Mouse (Mus musculus) ES-Bruce4 (cell line): ENCODE data around the gene Zbtb12.
"Not testable (repeated sequence)": the region's sequence is repeated elsewhere in the genome, so short reads cannot be mapped to it uniquely, and the experiment has no call there.

Experiments used
- CTCF ChIP-seq: IDR thresholded peaks from one replicate; pipeline ENCODE4 v1.8.1; 2011; ENCODE audit warnings: low read depth, low read length
- EP300 ChIP-seq: IDR thresholded peaks from 2 replicates; pipeline ENCODE4 v1.6.1; 2011; ENCODE audit warnings: low read depth, low read length; ENCODE audit not compliant: insufficient read depth
- POLR2A ChIP-seq: IDR thresholded peaks from one replicate; pipeline ENCODE4 v1.8.1; 2011; ENCODE audit warnings: low read length; ENCODE audit not compliant: insufficient read depth

DNA sequence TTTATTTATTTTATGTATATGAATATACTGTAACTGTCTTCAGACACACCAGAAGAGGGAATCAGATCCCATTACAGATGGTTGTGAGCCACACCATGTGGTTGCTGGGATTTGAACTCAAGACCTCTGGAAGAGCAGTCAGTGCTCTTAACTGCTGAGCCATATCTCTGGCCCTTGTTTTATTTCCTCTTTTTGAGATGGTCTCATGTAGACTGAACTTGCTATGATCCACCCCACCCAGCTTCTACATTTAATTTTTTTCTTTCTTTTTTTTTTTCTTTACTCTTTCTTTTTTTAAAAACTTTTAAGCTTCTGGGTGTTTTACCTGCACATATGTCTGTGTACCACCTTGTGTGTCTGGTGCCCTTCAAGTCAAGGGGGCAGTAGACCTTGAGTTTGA is 21.5 kb downstream of the Zbtb12 start:
- not testable (repeated sequence) for TF ChIP-seq POLR2A, CTCF, EP300
